Mouse (Mus musculus) kidney, postnatal 36 days (tissue): ENCODE results near the gene Zfp942.
A peak's percentile ranks its signal among the peaks of the same experiment; 100 is the strongest.

Experiments
- DNase-seq, 2 experiments: peaks; one replicate each; pipeline ENCODE4 v3.0.0; 2021 to 2022; ENCODE audit warnings: mixed read lengths in 2 of 2

Gene Zfp942

DNA sequence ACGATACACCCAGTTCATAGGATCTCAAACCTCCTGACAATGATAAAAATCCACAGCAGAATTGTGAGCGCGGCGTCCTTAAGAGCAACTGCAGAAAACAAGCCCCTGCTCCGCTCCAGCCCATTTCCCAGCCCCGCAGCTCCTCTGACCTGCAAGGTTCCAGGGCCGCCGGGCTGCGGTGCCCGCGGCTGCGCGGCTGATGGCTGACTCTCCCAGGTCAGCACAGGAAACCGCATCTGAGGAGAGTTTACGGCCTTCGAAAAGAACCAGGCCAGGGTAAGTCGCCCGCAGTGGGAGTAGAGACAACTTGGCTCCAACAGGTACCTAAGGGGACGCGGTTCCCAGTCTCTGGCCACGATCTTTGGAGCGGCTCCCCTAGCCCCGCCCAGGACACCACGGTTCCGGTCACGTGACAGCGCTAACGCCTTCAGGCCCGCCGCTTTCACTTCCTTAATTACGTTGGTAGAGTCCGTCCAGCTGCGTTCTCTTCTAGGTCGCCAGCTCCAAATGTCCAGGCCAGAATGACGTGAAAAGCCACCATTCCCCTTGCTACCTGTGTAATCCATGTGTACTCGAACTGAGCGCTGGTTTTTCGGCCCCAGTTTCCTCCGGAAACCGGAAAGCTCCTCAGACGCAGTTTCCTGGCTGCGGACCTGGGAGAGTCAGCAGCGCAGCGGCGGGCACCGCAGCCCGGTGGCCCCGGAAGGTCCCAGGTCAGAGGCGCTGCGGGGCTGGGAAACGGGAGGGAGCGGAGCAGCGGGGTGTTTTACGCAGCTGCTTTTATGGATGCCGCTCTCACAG, at the start of gene Zfp942, which contains the start of gene Zfp943:
Gene Zfp942, minus strand, starts transcription at position 358 of the 801 bp plus-strand sequence.
Gene Zfp943, plus strand, starts transcription at position 446 of the 801 bp plus-strand sequence.
- DNase-seq: peak; percentile 62 to 80

DNA sequence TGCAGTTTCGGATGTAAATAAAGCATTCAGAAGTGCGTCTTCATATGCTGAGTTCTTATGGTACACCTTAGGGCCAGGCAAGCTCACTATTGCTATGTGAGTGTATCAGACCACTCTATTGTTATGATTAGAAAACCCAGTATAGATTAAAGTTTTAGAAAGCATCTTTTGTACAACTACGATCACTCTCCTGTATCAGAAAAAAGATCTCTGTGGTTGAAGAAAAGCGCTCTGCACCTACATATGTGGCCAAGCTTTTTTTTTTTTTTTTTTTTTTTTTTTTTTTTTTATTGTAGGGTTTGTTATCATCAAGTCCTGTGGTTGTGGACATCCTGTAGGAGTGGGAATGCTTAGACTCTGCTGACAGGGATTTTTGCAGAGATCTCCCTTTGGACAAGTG, 1.0 kb upstream of the Zfp942 start:
- DNase-seq: no peak

DNA sequence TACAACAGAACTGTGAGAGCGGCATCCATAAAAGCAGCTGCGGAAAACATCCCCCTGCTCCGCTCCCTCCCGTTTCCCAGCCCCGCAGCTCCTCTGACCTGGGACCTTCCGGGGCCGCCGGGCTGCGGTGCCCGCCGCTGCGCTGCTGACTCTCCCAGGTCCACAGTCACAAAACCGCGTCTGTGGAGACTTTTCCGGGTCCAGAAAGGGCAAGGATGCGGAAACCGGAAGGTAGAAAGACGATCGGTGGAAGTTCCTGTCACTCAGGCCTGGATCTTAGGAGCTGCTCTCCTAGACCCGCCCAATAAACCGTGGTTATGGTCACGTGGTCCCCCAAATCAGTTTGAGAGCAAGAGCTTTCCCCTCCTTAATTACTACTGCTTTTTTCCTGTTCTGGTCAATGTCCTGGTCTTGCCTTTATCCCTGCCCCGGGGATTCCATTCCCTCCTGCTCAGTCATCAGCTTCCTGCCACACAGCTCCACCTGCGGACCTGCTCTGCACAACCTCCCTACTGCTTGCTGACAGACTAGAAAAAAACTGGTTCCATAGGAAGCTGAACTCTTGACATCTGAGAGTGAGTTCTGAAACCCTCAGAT, 52.7 kb downstream of the Zfp942 start, which contains the start of gene Zfp995:
Gene Zfp995, minus strand, starts transcription at position 471 of the 597 bp plus-strand sequence.
- DNase-seq: peak; percentile 73 to 74

DNA sequence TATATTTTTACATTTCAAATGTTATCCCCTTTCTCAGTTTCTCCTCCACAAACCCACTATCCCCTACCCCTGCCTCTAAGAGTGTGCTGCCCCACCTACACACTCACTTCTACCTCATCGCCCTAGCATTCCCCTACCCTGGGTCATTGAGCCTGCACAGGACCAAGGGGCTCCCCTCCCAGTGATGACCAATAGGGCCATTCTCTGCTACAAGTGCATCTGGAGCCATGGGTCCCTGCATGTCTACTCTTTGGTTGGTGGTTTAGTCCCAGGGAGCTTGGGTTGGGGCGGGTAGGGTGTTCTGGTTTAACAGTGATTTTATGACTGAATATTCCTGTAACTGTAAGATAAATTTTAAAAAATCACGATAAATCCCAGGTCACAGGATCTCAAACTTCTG, 53.2 kb downstream of the Zfp942 start:
- peak in 1 of 2 experiments; percentile 2 for DNase-seq
